Mouse (Mus musculus): ENCODE results near the gene Cnn2. TPM values are rescaled to one million over a fixed set of nuclear protein-coding genes. Genes with fewer than 3 reads are reported as not detected.

Cnn2 gene
- total RNA-seq, 1 experiment = 159 TPM

DNA sequence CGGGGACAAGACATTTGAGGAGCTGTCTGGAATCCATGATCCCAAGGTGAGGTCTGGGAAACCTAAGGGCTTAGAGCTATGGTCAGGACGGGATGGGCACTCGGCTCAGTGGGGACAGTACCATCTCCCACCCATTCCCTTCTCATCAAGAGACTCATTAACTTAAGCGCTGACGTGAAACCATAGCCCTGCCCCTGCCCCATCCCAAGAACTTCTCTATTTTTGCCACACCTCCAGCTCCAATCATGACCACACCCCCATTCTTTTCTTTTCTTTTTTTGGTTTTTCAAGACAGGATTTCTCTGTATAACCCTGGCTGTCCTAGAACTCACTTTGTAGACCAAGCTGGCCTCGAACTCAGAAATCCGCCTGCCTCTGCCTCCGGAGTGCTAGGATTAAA is 13.7 kb upstream of the Cnn2 start:
- H3K36me3 ChIP-seq (ENCODE audit: control insufficient read depth, insufficient read depth, low read length, poor library complexity, severe bottlenecking) = peaks cover 19% of the 10 kb centered on the region
- in situ Hi-C loops (cut with MboI; ENCODE audit: low sequenced_read_pairs in 2 of 2, unreplicated experiment in 2 of 2) = loop anchor here in 1 of 2 experiments (25.0 kb wide), 1 partner anchor 138 kb away; the partner anchor contains the start of genes Sbno2 and Stk11
- DNase-seq (ENCODE audit: low read depth, low spot score) = no peak
- no peak overlapping the region for H3K4me3 ChIP-seq (ENCODE audit: insufficient read depth in 1 of 2, low read depth in 1 of 2, low read length in 2 of 2, poor library complexity in 1 of 2, severe bottlenecking in 1 of 2)
- H3K4me1 ChIP-seq (ENCODE audit: control insufficient read depth in 2 of 2, insufficient read depth in 2 of 2, low read length in 2 of 2, poor library complexity in 1 of 2) = peaks cover 1 to 34% of the 10 kb centered on the region in 2 experiments; a peak in 3 of 4 replicates
- no peak for TF ChIP-seq CHD2 (IDR thresholded peaks at IDR 0.05; ENCODE audit: low read depth, low read length)
- no peak for TF ChIP-seq ZNF384 (IDR thresholded peaks at IDR 0.05; ENCODE audit: low read depth, low read length)
- no peak for TF ChIP-seq MAFK (IDR thresholded peaks at IDR 0.05; ENCODE audit: insufficient read depth, low read depth, low read length)
- no peak for TF ChIP-seq HCFC1 (IDR thresholded peaks at IDR 0.05; ENCODE audit: borderline replicate concordance, insufficient read depth, low read length)
- TF ChIP-seq ZC3H11A (IDR thresholded peaks at IDR 0.05; ENCODE audit: borderline replicate concordance, low read depth, low read length) = no peak
- H3K9ac ChIP-seq (ENCODE audit: insufficient read depth, low read depth, low read length, poor library complexity, severe bottlenecking) = no peak overlapping the region
- H3K9me3 ChIP-seq (ENCODE audit: control insufficient read depth, insufficient read depth, low read depth, low read length) = no peaks in the 10 kb centered on the region
- no peak overlapping the region for H3K27ac ChIP-seq (ENCODE audit: insufficient read depth, low read depth, low read length, poor library complexity, severe bottlenecking)

DNA sequence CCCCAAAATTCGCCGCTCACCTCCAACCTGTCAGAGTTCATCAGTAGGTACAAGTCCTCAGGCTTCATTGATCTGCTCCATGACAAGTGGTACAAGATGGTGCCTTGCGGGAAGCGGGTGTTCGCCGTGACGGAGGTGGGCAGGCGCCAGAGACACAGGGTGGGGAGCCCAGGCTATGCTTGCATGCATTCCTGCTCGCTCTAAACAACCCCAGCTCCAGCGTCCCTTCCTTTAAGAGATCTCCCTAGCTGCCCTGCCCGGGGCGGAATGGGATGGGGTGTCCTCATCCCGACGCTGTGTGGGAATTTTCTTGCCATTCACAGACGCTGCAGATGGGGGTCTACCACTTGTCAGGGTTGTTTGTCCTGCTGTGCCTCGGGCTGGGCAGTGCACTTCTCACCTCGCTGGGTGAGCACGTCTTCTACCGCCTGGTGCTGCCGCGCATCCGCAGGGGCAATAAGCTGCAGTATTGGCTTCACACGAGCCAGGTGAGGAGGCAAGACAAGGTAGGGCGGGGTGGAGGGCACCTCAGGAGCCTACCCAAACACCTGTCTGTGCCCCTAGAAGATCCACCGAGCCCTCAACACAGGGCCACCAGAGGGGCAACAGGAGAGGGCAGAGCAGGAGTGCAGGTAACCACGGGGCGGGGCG is 12.2 kb upstream of the Cnn2 start:
- Histone ChIP-seq H3K36me3 (ENCODE audit: control insufficient read depth, insufficient read depth, low read length, poor library complexity, severe bottlenecking) (peaks cover 24% of the 10 kb centered on the region), H3K4me3 (ENCODE audit: insufficient read depth in 1 of 2, low read depth in 1 of 2, low read length in 2 of 2, poor library complexity in 1 of 2, severe bottlenecking in 1 of 2) (peak overlapping the region; percentile 1 to 59; a peak in 3 of 4 replicates)
- in situ Hi-C loops (cut with MboI; ENCODE audit: low sequenced_read_pairs in 2 of 2, unreplicated experiment in 2 of 2) = loop anchor here in 1 of 2 experiments (25.0 kb wide), 1 partner anchor 136 kb away; the partner anchor contains the start of genes Sbno2 and Stk11

DNA sequence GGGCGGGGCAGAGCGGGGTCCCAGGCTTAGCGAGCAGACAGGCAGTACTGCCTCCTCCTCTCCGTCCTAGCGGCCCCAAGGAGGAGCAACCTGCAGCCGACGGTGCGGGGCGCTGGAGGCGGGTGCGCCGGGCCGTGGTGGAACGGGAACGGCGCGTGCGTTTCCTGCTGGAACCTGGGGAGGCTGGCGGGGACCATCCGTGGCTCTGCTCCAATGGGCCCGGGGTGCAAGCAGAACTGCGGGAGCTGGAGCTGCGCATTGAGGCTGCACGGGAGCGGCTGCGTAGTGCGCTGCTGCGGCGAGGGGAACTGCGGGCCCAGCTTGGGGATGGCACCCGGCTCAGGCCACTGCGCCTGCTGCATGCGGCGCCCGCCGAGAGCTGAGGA is 11.7 kb upstream of the Cnn2 start:
- DNase-seq (ENCODE audit: low read depth, low spot score) = no peak
- no peak for TF ChIP-seq ZC3H11A (IDR thresholded peaks at IDR 0.05; ENCODE audit: borderline replicate concordance, low read depth, low read length)
- TF ChIP-seq ZNF384 (IDR thresholded peaks at IDR 0.05; ENCODE audit: low read depth, low read length) = no peak
- TF ChIP-seq CHD2 (IDR thresholded peaks at IDR 0.05; ENCODE audit: low read depth, low read length) = no peak
- TF ChIP-seq MAFK (IDR thresholded peaks at IDR 0.05; ENCODE audit: insufficient read depth, low read depth, low read length) = no peak
- TF ChIP-seq HCFC1 (IDR thresholded peaks at IDR 0.05; ENCODE audit: borderline replicate concordance, insufficient read depth, low read length) = no peak
- Histone ChIP-seq H3K27ac (ENCODE audit: insufficient read depth, low read depth, low read length, poor library complexity, severe bottlenecking) (no peak overlapping the region), H3K36me3 (ENCODE audit: control insufficient read depth, insufficient read depth, low read length, poor library complexity, severe bottlenecking) (peaks cover 25% of the 10 kb centered on the region), H3K4me1 (ENCODE audit: control insufficient read depth in 2 of 2, insufficient read depth in 2 of 2, low read length in 2 of 2, poor library complexity in 1 of 2) (peaks cover 1 to 40% of the 10 kb centered on the region in 2 experiments; a peak in 3 of 4 replicates), H3K9me3 (ENCODE audit: control insufficient read depth, insufficient read depth, low read depth, low read length) (no peaks in the 10 kb centered on the region), H3K9ac (ENCODE audit: insufficient read depth, low read depth, low read length, poor library complexity, severe bottlenecking) (no peak overlapping the region), H3K4me3 (ENCODE audit: insufficient read depth in 1 of 2, low read depth in 1 of 2, low read length in 2 of 2, poor library complexity in 1 of 2, severe bottlenecking in 1 of 2) (peak overlapping the region; percentile 50 to 59)
- in situ Hi-C loops (cut with MboI; ENCODE audit: low sequenced_read_pairs in 2 of 2, unreplicated experiment in 2 of 2) = loop anchor here in 1 of 2 experiments (25.0 kb wide), 1 partner anchor 136 kb away; the partner anchor contains the start of genes Sbno2 and Stk11

More for the DNA sequence above, 12.2 kb upstream of the Cnn2 start:
- TF ChIP-seq ZNF384 (IDR thresholded peaks at IDR 0.05; ENCODE audit: low read depth, low read length) (no peak), HCFC1 (IDR thresholded peaks at IDR 0.05; ENCODE audit: borderline replicate concordance, insufficient read depth, low read length) (no peak), CHD2 (IDR thresholded peaks at IDR 0.05; ENCODE audit: low read depth, low read length) (no peak), ZC3H11A (IDR thresholded peaks at IDR 0.05; ENCODE audit: borderline replicate concordance, low read depth, low read length) (no peak), MAFK (IDR thresholded peaks at IDR 0.05; ENCODE audit: insufficient read depth, low read depth, low read length) (no peak)
- Histone ChIP-seq H3K27ac (ENCODE audit: insufficient read depth, low read depth, low read length, poor library complexity, severe bottlenecking) (no peak overlapping the region), H3K9ac (ENCODE audit: insufficient read depth, low read depth, low read length, poor library complexity, severe bottlenecking) (no peak overlapping the region), H3K9me3 (ENCODE audit: control insufficient read depth, insufficient read depth, low read depth, low read length) (no peaks in the 10 kb centered on the region), H3K4me1 (ENCODE audit: control insufficient read depth in 2 of 2, insufficient read depth in 2 of 2, low read length in 2 of 2, poor library complexity in 1 of 2) (peaks cover 1 to 40% of the 10 kb centered on the region in 2 experiments; a peak in 3 of 4 replicates)
- no peak for DNase-seq (ENCODE audit: low read depth, low spot score)

DNA sequence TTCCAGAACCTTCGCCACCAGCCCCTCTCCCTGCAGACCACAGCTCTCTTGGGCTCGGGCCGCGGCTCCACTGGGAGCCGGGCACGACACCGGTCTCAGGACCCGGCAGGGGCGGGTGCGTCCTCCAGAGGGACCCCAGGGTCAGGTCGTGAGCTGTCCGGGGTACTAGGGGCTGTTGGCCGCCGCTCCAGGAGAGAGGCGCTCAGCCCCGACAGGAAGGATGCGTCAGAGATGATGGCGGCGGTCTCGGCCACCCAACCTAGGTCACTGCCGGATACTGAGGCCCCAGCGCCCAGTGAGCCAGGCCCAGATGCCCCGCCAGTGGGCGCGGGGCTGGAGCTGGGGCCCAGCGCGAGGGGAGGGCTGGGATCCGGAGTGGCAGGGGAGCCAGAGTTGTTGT is 11.1 kb upstream of the Cnn2 start:
- TF ChIP-seq ZC3H11A (IDR thresholded peaks at IDR 0.05; ENCODE audit: borderline replicate concordance, low read depth, low read length) = no peak
- TF ChIP-seq ZNF384 (IDR thresholded peaks at IDR 0.05; ENCODE audit: low read depth, low read length) = no peak
- TF ChIP-seq MAFK (IDR thresholded peaks at IDR 0.05; ENCODE audit: insufficient read depth, low read depth, low read length) = no peak
- TF ChIP-seq HCFC1 (IDR thresholded peaks at IDR 0.05; ENCODE audit: borderline replicate concordance, insufficient read depth, low read length) = no peak
- no peak for TF ChIP-seq CHD2 (IDR thresholded peaks at IDR 0.05; ENCODE audit: low read depth, low read length)
- in situ Hi-C loops (cut with MboI; ENCODE audit: low sequenced_read_pairs in 2 of 2, unreplicated experiment in 2 of 2) = loop anchor here in 1 of 2 experiments (25.0 kb wide), 1 partner anchor 135 kb away; the partner anchor contains the start of genes Sbno2 and Stk11
- Histone ChIP-seq H3K9ac (ENCODE audit: insufficient read depth, low read depth, low read length, poor library complexity, severe bottlenecking) (no peak overlapping the region), H3K27ac (ENCODE audit: insufficient read depth, low read depth, low read length, poor library complexity, severe bottlenecking) (no peak overlapping the region), H3K36me3 (ENCODE audit: control insufficient read depth, insufficient read depth, low read length, poor library complexity, severe bottlenecking) (peaks cover 25% of the 10 kb centered on the region), H3K4me3 (ENCODE audit: insufficient read depth in 1 of 2, low read depth in 1 of 2, low read length in 2 of 2, poor library complexity in 1 of 2, severe bottlenecking in 1 of 2) (peak overlapping the region; percentile 50 to 59), H3K9me3 (ENCODE audit: control insufficient read depth, insufficient read depth, low read depth, low read length) (no peaks in the 10 kb centered on the region), H3K4me1 (ENCODE audit: control insufficient read depth in 2 of 2, insufficient read depth in 2 of 2, low read length in 2 of 2, poor library complexity in 1 of 2) (peaks cover 1 to 40% of the 10 kb centered on the region in 2 experiments; a peak in 3 of 4 replicates)
- DNase-seq (ENCODE audit: low read depth, low spot score) = no peak

Data from ES-E14 (cell line).